Mouse (Mus musculus): ENCODE measurements around the gene Slamf9.
A peak's percentile ranks its signal among the peaks of the same experiment; 100 is the strongest.

Slamf9 gene

DNA sequence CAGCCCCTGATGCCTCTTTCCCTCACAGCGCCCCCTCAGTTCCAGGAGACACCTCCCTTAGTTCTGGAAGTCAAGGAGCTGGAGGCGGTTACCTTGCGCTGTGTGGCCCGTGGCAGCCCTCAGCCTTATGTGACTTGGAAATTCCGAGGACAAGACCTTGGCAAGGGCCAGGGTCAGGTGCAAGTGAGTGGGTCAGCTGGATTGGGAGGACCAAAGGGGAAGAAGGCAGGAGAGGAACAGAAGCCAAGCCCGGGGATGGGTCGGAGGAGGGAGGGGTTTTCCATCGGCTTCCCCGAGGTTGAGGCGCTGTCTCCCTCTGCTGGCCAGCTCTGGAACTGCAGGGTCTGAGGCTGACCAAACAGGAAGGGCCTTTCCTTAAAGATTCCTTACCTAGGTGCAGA is 15.1 kb downstream of the Slamf9 start:
- DNase-seq (ENCODE audit: low spot score), result peak; percentile 92

- no peak for DNase-seq (ENCODE audit: low spot score)
Observed at GRCm38 (mm10) chr1:172492047-172492446, 16.9 kb downstream of the Slamf9 start.

DNA sequence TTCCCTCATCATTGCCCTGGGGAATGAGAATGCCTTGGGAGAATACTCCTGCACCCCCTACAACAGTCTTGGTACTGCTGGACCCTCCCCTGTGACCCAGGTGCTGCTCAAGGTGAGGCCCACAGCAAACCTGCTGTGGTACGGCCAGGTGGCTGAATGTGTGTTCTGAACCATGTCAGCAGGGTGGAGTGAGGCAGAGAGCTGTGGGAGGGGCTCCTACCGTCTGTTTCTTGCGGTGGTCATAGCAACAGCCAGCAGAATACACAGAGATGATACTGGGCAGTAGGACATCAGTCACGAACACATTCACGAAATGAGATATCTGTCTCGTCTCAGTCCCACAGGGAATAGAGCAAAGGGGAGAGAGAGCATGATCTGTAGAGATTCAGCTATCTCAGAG is 18.4 kb downstream of the Slamf9 start:
- DNase-seq (ENCODE audit: low spot score), result no peak

- DNase-seq (ENCODE audit: low spot score), result no peak
Observed at GRCm38 (mm10) chr1:172496030-172496429, 20.9 kb downstream of the Slamf9 start.

- DNase-seq (ENCODE audit: low spot score), result no peak
Observed at GRCm38 (mm10) chr1:172497428-172497827, 22.3 kb downstream of the Slamf9 start.

DNA sequence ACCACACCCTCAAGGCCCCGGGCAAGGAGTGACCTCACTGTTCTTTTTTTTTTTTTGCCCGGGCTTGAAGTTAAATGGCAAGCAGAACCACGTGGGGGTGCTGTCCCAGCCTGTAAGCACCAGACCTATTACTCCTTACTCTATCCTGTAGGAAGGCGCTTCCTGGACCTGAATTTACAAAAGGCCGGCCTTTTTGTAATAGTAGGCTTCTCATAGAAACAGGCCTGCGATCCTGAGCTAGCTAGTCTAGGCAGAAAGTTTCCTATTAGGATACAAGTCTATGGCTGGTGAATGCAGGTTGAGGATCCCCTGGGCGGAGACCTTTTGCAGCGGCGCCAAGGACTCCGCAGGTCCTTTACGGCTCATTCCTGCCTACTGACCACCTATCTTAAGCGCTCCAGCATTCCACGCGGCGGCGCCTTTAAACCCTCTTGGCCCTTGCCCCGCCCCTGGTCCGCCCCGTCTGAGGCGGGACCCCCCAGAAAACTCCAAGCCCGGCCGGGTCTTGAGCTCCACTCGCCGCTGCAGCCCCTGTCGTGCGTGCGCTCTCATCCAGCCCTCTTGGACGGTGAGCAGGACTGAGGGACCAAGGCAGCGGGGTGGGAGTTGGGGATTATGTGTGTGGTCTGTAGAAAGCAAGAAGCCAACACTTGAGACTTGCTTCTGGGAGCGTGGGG is 24.7 kb downstream of the Slamf9 start, which contains the start of gene Tagln2:
TSS of gene Tagln2 (plus strand) at position 283 of the 677 bp plus-strand sequence.
- peak; percentile 71 for DNase-seq (ENCODE audit: low spot score)

- no peak for DNase-seq (ENCODE audit: low spot score)
Observed at GRCm38 (mm10) chr1:172500451-172501370, 25.6 kb downstream of the Slamf9 start.

- DNase-seq (ENCODE audit: low spot score), result no peak
Observed at GRCm38 (mm10) chr1:172501371-172502144, 26.4 kb downstream of the Slamf9 start.

GRCm38 (mm10) chr1:172502145-172503110 is 27.3 kb downstream of the Slamf9 start:
- no peak for DNase-seq (ENCODE audit: low spot score)

DNA sequence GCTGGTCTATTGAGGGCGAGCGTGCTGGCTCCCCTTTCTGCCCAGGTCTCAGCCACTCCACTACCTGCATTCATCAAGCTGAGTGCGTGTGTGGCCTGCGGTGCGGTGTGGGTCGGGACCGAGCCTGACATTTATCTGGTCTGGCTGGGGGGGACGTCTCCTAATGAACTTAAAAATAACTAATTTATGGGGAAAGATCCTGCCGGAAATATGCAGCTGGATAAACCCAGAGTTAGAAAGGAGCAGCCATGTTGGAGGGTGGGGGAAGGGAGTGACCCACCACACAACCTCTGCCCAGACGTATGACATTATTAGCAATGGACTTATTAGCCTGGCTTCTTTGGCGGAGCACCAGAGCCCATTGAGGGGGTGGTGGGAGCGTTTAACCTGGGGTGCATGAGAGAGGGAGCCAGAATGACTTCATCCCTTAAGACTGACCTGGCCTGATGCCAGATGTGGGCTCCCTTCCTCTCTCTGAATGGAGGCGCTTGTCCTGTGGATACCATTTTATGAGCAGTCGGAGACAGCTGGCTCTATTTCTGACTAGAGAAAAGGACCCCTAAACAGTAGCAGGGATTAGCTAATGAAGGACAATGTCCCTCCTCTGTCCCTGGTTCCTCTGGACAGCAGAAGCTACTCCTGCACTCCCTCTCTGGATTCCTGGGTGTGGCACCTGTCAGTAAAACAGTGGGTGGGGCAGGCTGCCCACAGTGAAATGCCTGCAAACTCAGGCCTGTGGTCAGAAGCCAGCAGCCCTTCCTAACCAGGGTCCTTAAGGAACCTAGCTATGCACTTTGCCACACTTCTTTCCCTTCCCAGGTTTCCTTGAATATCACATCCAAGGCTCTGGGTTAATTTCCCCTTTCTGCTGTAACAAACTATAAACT is 28.2 kb downstream of the Slamf9 start:
- DNase-seq (ENCODE audit: low spot score), result no peak

GRCm38 (mm10) chr1:172504756-172505155 is 29.6 kb downstream of the Slamf9 start:
- no peak for DNase-seq (ENCODE audit: low spot score)

DNA sequence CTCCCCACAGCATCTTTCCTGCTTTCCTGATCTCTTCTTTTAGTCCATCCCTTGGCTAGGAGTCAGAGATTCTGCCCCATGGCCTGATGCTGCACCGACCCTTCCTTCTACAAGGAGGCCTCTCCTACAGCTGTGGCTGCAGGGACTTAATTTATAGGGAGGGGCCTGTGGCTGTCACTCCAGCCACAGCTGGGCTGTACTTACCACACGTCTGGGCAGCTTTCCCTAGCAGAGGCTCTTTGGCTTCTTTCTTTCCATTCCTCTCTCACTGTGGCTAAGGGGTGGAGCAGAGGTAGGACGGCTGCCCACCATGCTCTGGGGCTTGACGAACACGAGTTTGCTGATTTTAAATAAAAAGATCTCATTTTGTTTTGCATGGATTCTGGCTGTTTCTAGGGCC is 31.8 kb downstream of the Slamf9 start:
- no peak for DNase-seq (ENCODE audit: low spot score)

DNA sequence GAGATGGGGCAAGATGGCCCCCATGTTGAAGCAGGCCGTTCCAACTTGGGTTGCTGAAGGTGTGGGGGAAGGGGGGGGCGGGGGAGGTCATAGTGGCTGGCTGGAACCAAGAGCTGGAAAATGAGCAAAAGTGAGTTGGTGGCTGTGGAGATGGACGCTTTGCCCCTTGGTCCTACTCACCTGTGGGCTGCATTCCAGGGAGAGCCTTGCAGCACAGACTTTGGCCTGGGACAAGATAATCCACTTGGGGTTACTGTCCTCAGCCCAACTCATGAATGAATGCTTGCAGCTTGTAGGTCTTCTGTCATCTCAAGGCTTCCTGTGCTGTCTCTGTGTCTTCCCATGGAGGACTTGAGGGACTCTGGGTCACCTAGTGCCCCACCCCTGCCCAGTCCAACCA is 32.5 kb downstream of the Slamf9 start:
- DNase-seq (ENCODE audit: low spot score), result no peak

DNA sequence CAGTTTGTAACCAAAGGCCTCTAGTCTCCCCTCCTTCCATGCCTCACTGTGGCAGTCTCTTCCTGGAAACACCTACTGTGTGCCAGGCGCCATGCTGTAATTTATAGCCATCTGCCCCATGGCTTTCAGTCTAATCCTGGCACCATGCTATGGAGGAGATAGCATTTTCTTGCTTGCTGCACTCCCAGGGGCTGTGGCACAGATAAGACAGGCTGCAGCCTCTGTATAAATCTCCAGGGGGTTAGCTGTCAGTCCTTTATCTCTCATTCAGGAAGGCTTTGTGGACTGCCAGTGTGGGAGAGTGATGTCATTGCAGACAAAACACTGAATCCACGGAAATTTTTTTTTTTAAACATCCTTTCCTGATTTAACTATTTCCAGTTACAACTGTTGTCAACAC is 33.0 kb downstream of the Slamf9 start:
- DNase-seq (ENCODE audit: low spot score), result no peak

DNA sequence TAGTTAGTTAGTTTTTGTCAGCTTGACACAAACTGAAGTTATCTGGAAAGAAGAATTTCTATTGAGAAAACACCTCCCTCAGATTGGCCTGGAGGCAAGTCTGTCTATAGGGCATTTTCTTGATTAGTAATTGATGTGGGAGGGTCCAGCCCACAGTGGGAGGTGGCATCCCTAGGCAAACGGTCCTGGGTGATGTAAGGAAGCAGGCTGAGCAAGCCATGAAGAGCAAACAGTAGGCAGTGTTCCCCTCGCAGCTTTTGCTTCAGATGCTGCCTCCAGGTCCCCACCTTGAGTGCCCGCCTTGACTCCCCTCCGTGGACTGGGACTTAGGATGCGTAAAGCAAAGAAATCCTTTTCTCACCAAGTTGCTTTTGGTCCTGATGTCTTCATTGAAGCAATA is 34.1 kb downstream of the Slamf9 start:
- no peak for DNase-seq (ENCODE audit: low spot score)

DNA sequence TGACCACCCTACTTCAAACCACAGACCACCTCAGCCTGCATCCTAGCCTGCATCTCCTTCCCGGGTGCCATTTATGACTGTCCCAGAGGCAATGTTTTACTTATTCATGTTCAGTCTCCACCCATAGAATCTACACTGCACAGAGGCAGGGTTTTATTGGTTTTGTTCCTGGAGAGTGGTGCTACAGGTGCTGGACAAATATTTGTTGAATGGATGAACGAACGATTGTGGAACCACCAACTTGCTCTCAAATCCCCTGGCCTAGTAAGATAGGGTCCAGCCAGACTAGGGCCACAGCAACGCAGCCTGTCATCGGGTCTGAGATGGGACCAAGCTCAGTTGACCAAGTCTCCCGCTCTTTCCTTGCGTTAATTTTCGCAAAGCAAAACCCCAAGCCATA is 34.8 kb downstream of the Slamf9 start:
- DNase-seq (ENCODE audit: low spot score), result no peak

GRCm38 (mm10) chr1:172510421-172510972 is 35.3 kb downstream of the Slamf9 start:
- DNase-seq (ENCODE audit: low spot score), result no peak

DNA sequence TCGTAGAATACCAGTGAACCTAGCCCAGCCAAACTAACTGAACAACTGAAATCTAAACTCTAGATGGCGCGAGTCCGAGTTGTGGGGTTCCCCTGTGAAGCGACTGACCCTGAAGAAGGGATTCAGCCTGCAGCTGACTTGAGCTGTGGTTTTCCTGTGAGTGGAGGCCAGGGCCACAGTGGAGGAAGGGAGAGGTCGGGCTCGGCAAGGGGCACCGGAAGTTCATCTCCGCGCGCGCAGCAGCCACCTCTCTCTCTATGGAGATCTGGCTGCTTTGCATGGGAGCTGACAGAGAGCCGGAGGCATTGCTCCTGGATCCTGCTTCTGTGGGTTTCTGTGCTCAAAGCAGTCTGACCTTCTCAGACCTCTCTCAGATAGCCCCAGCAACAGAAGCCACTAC is 37.8 kb downstream of the Slamf9 start:
- no peak for DNase-seq (ENCODE audit: low spot score)

DNA sequence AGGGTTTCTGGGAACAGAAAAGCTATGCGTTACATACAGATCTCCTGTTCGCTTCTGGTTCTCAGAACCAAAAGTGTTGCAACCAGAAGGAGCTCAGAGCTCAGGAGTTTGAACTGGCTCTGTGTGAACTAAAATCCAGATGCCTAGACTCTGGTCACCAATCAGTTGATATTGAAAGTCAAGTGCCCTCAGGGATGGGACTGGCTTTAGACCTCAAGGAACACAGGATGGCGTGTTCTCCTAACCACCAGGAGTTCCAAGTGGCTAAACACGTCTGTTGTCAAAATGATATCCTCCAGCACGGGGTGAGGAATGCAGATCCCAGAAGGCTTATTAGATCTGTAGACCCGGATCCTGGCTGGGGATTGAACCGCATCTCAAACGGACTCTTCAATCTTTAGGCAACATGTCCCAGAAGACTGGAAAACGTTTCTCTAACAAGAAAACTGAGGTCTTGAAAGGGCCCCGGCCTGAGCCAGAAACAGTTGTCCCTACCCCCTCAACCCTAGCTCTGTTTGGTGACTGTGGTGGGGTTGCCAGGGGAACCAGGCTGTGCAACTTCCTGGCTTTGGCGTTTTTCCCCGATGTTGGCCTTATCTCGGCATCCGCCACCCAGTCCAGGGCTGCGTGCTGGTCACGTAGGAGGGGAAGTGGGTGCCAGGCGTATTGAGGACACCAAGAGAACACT is 38.5 kb downstream of the Slamf9 start:
- DNase-seq (ENCODE audit: low spot score), result no peak

GRCm38 (mm10) chr1:172514213-172514529 is 39.0 kb downstream of the Slamf9 start:
- DNase-seq (ENCODE audit: low spot score), result no peak

Measured in retina, embryonic 14.5 days (tissue).